Mouse (Mus musculus): ENCODE results near the gene Tmem200b.

The Tmem200b gene

GRCm38 (mm10) chr4:131950657-131951056, 29.1 kb downstream of the Tmem200b start:
- DNase-seq (ENCODE audit: low spot score), result no peak

GRCm38 (mm10) chr4:131957161-131957560, 35.6 kb downstream of the Tmem200b start:
- DNase-seq (ENCODE audit: low spot score), result no peak

DNA sequence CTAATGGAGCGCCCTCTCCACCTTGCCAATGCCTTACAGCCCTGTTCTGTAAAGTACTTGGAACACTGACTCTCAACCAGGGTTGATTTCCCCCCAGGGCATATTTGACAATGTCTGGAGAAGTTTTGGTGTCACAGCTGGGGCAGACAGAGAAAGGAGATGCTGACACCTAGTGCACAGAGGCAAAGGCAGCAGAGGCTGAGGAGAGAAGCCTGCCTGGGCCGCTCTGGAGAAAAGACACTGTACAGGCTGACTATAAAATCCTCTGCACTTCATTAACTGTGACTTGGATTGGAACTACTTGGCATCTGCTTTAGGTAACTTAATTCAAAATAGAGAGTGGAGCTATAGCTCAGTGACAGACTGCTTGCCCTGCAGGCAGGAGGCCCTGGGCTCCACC, 47.3 kb downstream of the Tmem200b start:
- DNase-seq (ENCODE audit: low spot score), result no peak

GRCm38 (mm10) chr4:131970244-131970853, 48.8 kb downstream of the Tmem200b start:
- DNase-seq (ENCODE audit: low spot score), result peak; percentile 31

All from layer of hippocampus, adult 11-12 months (tissue).